Mouse (Mus musculus) ES-E14 (cell line): ENCODE data around the gene Vcan.
"Not testable (repeated sequence)": the region's sequence is repeated elsewhere in the genome, so short reads cannot be mapped to it uniquely, and the experiment has no call there.

Experiments used
- MAFK ChIP-seq: IDR thresholded peaks from 2 replicates; pipeline ENCODE4 v1.6.1; 2014; ENCODE audit warnings: mild to moderate bottlenecking, low read depth, low read length, inconsistent platforms; ENCODE audit not compliant: insufficient read depth
- ZC3H11A ChIP-seq: IDR thresholded peaks from 2 replicates; pipeline ENCODE4 v1.6.1; 2012; ENCODE audit warnings: low read depth, mild to moderate bottlenecking, inconsistent platforms, low read length, borderline replicate concordance
- ZNF384 ChIP-seq: IDR thresholded peaks from 2 replicates; pipeline ENCODE4 v1.6.1; 2012; ENCODE audit warnings: low read depth, low read length, inconsistent platforms

DNA sequence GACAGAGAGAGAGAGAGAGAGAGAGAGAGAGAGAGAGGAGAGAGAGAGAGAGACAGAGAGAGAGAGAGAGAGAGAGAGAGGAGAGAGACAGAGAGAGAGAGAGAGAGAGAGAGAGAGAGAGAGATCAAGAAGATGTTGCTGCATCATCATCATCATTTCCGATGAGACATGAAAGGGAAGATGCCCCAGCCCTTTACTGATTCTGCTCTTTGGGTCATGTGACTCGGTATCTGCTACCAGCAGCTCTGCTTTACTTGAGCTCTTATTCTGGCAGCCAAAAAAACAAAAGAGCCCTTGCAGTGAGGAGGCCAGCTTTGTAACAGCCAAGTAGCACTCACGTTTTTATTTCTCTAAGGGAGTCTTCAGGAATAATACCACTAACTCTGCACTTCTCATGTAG, 8.3 kb upstream of the Vcan start:
- TF ChIP-seq ZNF384, MAFK, ZC3H11A: not testable (repeated sequence)
